Mouse (Mus musculus) ovary, postnatal 14 days (tissue): ENCODE measurements around the gene Proca1.
A peak's percentile ranks its signal among the peaks of the same experiment; 100 is the strongest.
"Not testable (repeated sequence)": the region's sequence is repeated elsewhere in the genome, so short reads cannot be mapped to it uniquely, and the experiment has no call there.

Experiments used
- DNase-seq: peaks from one replicate; pipeline ENCODE4 v3.0.0; 2022; ENCODE audit warnings: low spot score

Gene Proca1

DNA sequence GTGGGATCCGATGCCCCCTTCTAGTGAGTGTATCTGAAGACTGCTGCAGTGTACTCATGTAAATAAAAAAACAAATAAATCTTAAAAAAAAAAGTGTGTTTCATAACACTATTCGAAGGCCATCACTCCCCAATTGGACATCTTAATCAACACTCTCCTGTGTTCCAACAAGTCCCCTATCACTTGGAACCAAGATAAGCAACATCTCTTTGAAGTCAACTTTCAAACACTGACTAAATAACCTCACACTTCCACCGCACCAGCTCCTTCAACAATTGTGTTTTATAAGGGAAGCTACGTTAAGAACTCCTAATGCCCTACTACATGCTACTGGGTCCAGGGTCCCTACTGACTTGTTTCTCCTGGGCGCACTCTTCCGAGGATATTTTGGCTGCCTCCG is 10.7 kb upstream of the Proca1 start:
- DNase-seq: no peak

DNA sequence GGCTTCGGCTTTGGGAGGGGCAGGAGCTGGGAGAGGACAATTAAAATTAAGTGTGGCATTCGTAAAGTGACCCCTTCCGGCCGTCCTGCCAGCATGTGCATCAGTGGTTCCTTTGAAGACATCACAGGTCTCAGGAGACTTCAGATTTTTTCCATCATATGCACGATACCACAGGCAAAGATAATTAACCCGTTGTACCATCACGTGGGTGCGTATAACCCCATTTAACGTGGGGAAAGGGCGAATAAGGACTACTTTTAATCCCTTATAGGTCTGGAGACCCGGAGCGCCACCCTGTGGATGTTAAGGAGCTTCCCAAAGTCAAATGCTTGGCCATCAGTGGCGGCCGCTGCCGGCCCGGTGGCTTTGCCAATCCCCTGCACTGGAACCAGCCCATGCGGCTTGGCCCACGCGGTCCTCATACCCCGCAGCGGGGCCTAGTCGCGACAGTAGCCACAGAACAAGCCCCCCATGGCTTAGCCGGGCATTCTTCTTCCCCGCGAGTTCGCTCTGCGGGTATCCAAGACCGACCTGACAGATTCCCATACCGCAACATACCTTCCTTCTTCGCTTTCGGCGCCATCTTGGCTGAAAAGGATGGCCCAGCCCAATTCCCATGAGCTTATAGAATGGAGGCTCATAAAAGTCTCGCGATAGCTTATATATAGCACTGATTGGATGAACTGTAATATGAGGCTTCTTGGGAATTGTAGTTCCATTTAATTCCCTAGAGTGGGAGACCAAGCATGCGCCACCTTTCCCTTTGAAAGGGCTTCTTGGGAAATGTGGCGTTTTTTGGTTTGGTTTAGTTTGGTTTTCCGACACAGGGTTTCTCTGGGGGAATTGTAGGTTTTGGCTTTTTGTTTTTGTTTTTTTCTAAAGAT is 10.0 kb upstream of the Proca1 start, which contains the start of gene Rpl23a:
Gene Rpl23a, minus strand, starts transcription at position 624 of the 884 bp plus-strand sequence.
- DNase-seq: peak; percentile 70

DNA sequence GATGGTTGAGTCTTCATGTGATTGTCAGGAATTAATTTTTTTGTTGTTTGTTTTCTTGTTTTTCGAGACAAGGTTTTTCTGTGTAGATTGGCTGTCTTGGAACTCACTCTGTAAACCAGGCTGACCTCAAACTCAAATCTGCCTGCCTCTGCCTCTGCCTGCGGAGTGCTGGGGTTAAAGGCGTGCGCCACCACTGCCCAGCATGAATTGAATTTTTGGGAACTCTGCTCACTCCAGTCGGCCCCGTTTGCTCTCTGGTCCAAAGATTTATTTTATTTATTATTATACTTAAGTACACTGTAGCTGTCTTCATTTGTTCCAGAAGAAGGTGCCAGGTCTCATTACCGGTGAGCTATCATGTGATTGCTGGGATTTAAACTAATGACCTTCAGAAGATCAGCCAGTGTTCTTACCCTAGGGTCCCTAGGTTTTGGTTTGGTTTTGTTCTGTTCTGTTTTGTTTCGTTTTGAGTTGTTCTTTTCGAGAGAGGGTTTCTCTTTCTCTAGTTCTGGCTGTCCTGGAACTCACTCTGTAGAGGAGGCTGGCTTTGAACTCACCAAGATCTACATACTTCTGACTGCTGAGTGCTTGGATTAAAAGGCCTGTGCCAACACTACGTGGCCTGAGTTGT is 9.2 kb upstream of the Proca1 start:
- no peak for DNase-seq

DNA sequence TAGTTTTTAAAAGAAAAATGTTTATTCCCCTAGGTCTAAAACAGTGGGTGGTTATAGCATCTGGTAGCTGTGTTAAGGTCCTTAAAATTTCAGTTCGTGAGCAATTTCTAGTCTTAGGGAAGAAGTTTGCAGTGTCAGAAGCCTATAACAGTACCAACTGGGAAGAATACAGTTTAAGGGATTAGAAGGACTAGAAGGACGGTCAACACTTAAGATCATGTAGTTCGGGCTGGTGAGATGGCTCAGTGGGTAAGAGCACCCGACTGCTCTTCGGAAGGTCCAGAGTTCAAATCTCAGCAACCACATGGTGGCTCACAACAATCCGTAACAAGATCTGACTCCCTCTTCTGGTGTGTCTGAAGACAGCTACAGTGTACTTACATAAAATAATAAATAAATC is 8.5 kb upstream of the Proca1 start:
- not testable (repeated sequence) for DNase-seq

DNA sequence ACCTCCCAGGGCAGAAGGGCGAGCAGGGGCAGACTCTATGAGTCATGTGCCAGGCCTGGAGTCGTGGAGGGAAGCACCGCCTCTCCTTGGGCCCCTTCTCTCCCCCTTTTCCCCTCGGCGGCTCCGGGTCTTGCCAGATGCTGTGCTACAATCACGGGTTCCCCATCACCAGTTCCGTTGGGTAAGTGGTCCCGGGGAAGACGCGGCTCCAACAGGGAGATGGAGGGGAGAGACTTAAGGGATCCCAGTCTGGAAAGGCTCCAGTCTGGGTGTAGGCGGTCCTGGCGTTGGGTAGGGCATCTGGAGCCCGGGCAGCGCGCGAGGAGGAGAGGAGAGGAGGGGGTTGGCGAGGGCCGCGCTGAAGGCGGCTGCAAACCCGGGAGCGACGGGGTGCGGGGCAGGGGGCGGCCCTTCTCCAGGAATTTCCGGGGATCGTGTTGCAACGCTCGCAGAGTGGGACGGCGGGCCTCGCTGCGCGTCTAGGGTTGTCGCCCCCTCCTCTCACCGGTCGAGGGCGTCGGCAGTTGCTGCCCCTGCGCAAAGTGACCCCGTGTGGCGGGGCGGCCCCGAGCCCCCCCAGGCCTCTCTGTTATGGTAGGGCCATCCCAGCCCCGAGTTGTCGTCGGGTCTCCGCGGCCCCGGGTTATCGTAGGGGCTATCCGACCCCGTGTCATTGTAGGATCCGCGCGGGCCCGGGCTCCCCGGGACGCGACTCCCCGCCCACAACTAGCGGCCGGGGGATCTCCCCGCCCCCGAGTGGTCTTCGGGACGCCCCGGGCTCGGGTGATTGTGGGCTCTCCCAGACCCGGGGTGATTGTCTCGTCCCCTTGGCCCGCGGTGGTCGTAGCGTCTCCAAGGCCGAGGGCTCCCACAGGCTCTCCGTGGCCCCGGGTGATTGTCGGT is 4.6 kb upstream of the Proca1 start, which contains the start of gene Rab34:
Gene Rab34, plus strand, starts transcription at position 100 of the 903 bp plus-strand sequence.
- DNase-seq: peak; percentile 75

DNA sequence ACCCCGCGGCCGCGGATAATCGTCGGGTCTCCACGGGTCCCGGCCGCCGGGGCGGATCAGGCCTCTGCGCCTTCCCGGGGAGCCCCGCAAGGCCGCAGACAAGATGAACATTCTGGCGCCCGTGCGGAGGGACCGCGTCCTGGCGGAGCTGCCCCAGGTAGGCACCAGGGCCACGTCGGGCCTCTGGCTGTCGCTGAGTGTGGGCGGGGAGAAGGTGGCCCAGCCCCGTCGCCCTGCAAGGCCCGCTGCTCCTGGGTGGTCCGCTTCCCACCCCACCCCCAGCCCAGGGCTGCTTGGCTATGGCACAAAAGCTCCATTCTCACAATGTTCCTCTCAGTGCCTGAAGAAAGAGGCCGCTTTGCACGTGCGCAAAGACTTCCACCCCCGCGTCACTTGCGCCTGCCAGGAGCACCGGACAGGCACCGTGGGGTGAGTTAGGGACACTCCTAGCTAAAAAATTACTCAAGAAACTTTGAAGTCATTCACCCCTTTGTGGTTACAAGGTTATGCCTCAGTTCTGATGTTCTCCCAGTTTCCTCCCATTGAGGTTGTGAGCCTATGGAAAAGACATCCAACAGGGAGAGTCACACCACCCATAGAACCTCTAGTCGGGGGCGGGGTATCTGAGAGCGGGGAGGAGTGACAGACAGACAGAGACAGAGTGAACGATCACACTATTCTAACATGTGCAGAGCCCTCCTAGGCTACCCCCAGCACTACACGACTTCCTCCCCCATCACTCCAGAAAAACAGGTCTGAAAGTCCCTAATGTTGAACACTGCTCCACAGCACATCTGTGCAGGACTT is 3.8 kb upstream of the Proca1 start:
- peak; percentile 70 for DNase-seq

DNA sequence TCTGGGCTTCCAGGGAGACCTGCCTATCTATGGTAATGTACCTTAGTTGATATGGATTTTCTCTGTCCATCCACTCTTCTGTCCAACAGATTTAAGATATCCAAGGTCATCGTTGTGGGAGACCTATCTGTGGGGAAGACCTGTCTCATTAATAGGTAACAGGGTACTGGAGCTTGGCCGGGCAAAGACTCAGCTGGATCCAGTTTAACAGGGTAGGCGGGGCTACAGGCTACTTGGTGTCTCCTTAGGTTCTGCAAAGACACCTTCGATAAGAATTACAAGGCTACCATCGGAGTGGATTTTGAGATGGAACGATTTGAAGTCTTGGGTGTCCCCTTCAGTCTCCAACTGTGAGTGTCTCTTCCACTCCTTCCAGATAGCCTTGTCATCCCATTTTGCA is 3.2 kb upstream of the Proca1 start:
- DNase-seq: no peak

DNA sequence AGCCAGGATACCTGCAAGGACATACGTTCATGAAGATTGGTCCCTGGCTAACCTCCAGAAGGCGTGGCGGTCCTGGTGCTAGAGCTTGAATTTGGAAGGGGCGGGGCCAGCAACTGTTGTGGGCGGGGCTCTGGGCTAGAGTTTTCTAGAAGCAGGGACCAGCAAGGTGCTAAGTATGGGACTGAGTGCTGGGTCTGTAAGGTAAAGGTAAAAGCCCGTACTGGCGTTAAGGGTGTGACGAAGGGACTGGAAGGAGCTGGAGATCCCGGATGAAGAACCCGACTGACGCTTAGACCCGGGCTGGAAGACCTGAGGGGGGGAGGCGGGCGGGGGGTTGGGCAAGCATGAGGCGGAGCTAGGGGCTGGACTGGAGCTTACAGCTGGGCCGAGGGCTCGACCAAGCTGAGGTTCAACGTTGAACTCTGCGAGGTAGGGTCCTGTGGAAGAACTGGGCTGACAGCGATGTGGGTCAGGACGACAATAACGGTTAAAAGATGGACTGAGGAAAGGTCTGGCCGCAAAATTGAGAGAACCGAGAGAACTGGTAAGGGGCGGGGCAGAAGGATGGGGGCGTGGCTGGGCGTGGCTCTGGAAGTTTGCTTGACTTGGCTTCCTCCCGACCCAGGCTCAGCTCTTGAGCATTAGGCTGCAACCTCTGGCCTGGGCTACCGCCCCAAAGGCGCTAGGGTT is 1.4 kb downstream of the Proca1 start:
- peak; percentile 76 for DNase-seq

DNA sequence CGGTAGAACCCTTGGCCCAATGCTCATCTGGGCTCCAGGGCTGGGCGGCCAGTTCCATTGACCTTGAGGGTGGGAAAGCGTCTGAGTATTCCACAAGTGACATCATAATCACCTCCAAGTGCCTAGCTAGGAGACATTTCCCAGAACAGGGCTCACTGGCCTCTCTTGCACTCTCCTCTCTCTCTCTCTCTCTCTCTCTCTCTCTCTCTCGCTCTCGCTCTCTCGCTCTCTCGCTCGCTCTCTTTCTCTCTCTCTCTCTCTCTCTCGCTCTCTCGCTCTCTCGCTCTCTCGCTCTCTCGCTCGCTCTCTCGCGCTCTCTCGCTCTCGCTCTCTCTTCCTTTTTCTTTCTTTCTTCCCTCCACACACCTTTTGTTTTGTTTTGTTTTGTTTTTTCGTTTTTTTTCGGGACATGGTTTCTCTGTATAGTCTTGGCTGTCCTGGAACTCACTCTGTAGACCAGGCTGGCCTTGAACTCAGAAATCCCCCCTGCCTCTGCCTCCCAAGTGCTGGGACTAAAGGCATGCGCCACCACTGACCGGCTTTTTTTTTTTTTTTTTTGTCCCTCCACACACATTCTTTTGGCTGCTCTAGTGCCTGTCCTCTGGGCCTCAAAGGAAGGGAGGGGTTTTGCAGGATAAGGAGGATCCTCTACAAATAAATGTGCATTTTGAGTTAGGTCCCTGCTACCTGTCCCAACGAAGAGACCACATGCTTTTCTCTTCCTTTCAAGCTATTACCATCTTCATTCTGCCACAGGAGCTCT is 2.1 kb downstream of the Proca1 start:
- no peak for DNase-seq

DNA sequence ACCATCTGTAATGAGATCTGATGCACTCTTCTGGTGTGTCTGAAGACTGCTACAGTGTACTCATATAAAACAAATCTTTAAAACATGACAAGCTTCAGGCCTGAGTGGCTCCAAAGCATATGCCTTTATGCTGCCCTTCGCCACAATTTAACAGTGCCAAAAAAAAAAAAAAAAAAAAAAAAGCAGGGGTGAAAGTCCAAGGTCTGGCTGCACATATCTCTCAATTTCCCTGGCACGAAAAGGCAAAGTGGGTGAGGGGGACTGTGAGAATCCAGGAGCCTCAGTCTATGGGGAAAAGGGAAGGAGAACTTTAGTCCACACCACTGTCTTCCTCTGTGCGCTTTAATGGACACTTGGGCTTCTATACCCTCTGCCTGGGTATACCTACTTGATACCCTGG is 9.2 kb downstream of the Proca1 start:
- DNase-seq: no peak

DNA sequence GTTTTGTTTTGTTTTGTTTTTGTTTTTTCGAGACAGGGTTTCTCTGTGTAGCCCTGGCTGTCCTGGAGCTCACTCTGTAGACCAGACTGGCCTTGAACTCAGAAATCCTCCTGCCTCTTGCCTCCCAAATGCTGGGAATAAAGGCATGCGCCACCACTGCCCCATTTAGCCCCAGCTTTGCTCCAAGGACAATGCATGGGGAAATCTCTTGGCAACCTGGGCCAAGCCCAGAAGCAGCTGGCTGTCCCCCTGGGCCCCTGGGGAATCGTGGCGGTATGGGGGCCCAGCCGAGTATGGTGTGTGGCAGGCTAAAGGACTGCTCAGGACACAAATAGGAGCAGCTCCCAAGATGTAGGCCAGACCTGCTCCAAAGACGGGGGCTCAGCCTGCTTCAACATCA is 11.1 kb downstream of the Proca1 start:
- DNase-seq: no peak

DNA sequence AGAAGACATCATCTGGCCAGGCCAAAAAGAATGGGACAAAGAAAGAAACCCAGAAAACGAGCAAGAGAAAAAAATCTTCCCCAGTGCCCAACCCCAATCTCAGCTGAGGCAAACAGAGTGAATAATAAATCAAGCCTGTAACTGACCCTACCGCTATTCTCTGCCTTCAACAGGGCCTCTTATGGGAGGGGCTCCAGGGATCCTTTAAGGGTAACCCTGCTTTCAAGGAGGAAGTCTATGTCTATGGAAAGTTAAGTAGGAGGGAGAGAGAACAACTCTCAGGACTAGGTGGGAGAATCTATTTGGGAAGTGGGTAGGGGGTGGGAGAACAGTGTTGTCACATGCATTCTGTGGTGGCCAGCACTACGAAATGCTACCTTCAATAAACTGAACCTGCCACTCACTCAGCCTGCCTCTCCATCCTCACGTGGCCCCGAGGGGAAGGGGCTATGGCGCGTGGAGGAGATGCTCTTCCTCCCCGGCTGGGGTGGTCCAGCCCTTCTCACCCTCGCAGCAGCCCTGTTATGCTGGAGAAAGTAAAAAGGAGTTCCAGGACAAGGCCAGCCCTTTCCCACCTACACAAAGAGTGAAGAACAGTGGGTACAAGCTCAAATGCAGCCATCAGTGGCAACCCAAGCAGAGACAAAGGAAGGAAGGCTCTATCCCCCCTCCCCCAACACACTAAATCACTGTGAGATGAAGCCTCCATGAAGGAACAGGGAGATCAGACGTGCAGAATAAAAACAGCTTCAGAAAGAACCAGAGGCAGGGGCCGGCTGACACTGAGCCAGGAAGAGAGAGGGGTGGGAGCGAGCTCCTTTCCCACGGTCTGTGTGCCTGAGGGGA is 12.4 kb downstream of the Proca1 start:
- no peak for DNase-seq

DNA sequence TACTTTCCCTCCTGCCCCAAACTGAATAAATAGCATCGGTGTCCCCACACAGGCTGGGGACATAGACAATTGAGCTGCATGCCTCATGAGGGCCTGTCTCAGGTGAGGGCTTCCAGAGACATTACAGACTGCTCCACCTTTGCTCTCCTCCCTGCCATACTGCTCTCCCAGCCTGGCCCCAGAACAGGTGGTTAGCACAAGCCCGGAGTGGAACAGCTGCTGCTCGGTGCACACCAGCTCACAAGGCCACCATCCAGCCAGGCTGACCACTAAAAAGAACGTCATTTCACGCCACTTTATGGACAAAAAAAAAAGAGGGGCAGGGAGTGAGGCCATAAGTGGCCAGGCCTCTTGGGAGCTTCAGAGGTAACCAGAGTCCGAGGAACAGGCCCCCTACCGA is 14.0 kb downstream of the Proca1 start:
- DNase-seq: no peak

DNA sequence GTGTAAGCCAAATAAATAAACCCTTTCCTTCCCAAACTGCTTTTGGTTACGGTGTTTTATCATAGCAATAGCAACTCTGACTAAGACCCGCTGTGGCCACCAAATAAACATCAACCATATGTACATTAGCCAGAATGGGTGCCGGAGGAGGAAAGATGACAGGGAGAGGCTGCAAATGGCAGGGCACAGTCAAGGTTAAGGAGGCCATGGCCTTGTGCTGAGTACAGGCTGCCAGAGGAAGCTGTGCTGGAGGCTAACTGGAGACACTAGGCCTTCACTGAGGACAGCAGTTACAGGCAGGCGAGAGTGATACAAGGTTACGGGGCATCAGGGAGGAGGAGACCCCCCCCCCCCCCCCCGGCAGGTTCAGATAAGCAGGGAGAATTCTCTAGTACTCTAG is 16.7 kb downstream of the Proca1 start:
- DNase-seq: no peak

DNA sequence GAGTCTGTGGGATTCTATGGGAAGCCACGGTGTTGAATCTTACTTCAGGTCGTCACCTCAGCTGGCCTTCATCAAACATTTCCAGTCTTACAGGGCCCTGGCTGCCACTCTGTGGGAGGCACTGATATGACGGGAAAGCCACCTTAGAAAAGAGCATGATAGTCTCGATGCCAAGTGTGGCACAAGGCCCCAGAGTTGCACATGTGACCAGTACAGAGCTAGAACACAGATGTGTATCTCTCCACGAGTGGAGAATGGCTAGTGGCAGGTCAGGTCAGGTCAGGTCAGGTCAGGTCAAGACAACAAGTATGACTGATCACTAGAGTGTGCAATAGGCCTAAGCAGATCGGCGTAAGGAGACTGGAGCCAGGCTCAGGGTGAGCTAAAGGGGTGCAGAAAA is 17.4 kb downstream of the Proca1 start:
- no peak for DNase-seq

DNA sequence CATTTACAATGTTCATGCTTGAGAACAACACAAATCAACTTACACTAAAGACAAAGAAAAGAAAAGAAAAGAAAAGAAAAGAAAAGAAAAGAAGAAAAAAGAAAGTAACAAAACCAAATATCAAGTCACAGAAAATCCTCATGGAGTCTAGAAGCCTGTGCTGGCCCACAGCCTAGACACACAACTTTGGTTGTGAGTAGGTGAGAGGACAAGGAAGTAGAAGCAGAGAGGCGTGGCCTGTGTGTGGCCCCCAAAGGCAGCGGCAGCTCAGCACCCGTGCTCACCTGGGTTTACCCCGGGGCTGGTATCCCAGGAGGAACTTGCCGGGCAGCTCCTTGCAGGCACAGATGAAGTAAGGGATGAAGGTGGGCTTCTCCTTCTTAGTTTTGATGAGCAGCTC is 18.3 kb downstream of the Proca1 start:
- no peak for DNase-seq

DNA sequence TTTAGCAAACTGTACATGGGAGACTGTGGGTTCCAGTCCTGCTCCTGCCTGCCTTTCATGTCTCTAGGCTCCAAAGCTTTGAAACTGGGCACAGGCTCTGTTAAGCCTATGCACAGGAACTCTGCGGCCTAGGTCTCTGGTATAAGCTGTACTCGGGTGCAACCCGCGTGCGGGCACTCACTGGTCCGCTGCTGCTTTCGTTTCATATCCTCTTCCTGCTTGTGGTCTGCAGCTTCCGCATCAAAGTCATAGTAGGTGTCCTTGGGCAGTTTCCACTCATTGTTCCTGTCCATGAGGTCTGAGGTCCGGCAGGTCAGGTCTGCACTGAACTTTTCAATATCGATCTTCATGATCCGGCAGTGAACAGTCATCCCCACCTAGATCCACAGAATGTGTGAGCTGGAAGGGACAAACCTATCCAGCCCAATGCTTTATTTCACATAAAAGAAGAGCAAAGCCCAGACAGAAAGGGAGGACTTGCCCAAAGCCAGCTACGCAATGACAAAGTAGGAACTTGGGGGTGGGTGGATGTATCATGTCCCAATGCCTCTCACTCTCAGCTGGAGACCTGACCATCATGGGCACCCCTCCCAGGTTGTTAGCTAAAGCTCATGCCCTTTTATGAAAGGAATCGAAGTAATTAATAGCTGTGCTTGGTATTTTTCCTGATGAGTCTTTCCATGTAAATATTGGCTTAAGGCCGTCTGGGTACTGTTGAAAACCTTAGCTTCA is 20.1 kb downstream of the Proca1 start:
- no peak for DNase-seq

DNA sequence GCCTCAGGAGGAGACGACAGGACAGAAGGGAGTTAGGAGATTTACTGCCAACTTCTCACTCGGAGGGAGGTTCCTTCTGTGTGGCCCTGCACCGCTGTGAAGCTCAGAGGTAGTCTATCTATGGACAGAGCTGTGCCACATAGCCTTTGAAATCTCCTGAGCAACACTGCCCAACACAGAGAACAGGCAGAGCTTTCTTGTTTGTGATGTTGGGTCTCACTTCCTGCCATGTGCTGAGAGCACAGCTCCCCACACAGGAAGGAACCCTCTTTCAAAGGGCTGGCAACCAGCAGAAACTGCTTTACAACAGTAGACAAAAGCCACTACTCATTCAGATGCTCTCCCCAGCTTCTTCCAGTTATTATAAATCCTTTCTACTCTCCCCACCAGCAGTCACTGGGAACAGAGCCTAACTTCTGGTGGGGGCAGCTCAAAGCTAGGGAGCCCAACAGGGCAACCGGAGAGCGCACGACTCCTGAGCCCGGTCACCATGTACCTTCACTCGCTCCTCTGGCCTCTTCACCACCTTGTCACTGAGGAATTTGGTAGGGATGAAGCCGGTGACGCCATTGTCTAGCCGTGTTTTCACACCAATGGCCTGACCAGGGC is 22.6 kb downstream of the Proca1 start:
- DNase-seq: no peak
